Mouse (Mus musculus): ENCODE measurements around the gene Gm8909. TPM values are rescaled to one million over a fixed set of nuclear protein-coding genes. Genes with fewer than 3 reads are reported as not detected.
"Not testable (repeated sequence)": the region's sequence is repeated elsewhere in the genome, so short reads cannot be mapped to it uniquely, and the experiment has no call there.

Gene Gm8909
- total RNA-seq, 2 experiments from 2014 or later: not detected

GRCm38 (mm10) chr17:36167306-36168038, 865 bp downstream of the Gm8909 start:
- intact Hi-C loops (cut with DNase I): no loop called here
- DNase-seq: no peak

GRCm38 (mm10) chr17:36166901-36167300, 1.4 kb downstream of the Gm8909 start:
- intact Hi-C loops (cut with DNase I): not testable (repeated sequence)

GRCm38 (mm10) chr17:36161129-36162051, 6.9 kb downstream of the Gm8909 start:
- intact Hi-C loops (cut with DNase I): no loop called here

More at GRCm38 (mm10) chr17:36166901-36167300, 1.4 kb downstream of the Gm8909 start:
- DNase-seq: not testable (repeated sequence)

GRCm38 (mm10) chr17:36158264-36158663, 10.1 kb downstream of the Gm8909 start:
- intact Hi-C loops (cut with DNase I); DNase-seq: not testable (repeated sequence)

More at GRCm38 (mm10) chr17:36161129-36162051, 6.9 kb downstream of the Gm8909 start:
- DNase-seq: no peak

- DNase-seq; intact Hi-C loops (cut with DNase I): not testable (repeated sequence)
Measured at GRCm38 (mm10) chr17:36157782-36158181, 10.6 kb downstream of the Gm8909 start.

GRCm38 (mm10) chr17:36154271-36155149, 13.8 kb downstream of the Gm8909 start:
- intact Hi-C loops (cut with DNase I): no loop called here
- DNase-seq: no peak

- intact Hi-C loops (cut with DNase I); DNase-seq: not testable (repeated sequence)
Measured at GRCm38 (mm10) chr17:36151200-36151599, 17.1 kb downstream of the Gm8909 start.

GRCm38 (mm10) chr17:36148468-36148867, 19.9 kb downstream of the Gm8909 start:
- DNase-seq; intact Hi-C loops (cut with DNase I): not testable (repeated sequence)

GRCm38 (mm10) chr17:36146937-36147336, 21.4 kb downstream of the Gm8909 start:
- DNase-seq; intact Hi-C loops (cut with DNase I): not testable (repeated sequence)

- intact Hi-C loops (cut with DNase I); DNase-seq: not testable (repeated sequence)
Measured at GRCm38 (mm10) chr17:36145861-36146156, 22.5 kb downstream of the Gm8909 start.

GRCm38 (mm10) chr17:36145111-36145860, 23.1 kb downstream of the Gm8909 start:
- no peak for DNase-seq
- intact Hi-C loops (cut with DNase I): no loop called here

- not testable (repeated sequence) for DNase-seq
- intact Hi-C loops (cut with DNase I): loop anchor here (10.0 kb wide), 1 partner anchor 72 kb away; no protein-coding TSS in a partner anchor
Measured at GRCm38 (mm10) chr17:36136299-36136848, 32.0 kb downstream of the Gm8909 start.

GRCm38 (mm10) chr17:36135421-36136231, 32.7 kb downstream of the Gm8909 start:
- DNase-seq: not testable (repeated sequence)
- intact Hi-C loops (cut with DNase I): loop anchor here (10.0 kb wide), 1 partner anchor 71 kb away; no protein-coding TSS in a partner anchor

GRCm38 (mm10) chr17:36131516-36132265, 36.6 kb downstream of the Gm8909 start:
- intact Hi-C loops (cut with DNase I): loop anchor here (10.0 kb wide), 1 partner anchor 67 kb away; no protein-coding TSS in a partner anchor
- no peak for DNase-seq

GRCm38 (mm10) chr17:36128968-36129817, 39.1 kb downstream of the Gm8909 start, which contains the start of gene Gm7030:
Gene Gm7030, minus strand, starts transcription at chr17:36129425.
- intact Hi-C loops (cut with DNase I); DNase-seq: not testable (repeated sequence)

- DNase-seq; intact Hi-C loops (cut with DNase I): not testable (repeated sequence)
Measured at GRCm38 (mm10) chr17:36128525-36128924, 39.8 kb downstream of the Gm8909 start.

- intact Hi-C loops (cut with DNase I); DNase-seq: not testable (repeated sequence)
Measured at GRCm38 (mm10) chr17:36124111-36124510, 44.2 kb downstream of the Gm8909 start.
